Mouse (Mus musculus) adrenal gland, postnatal 25 days (tissue): Measurements from ENCODE around the gene Eya4. TPM values are rescaled to one million over a fixed set of nuclear protein-coding genes. Genes with fewer than 3 reads are reported as not detected.

Experiments
- DNase-seq: peaks from one replicate; pipeline ENCODE4 v3.0.0; 2021; ENCODE audit warnings: mixed read lengths
- total RNA-seq: library from RNA; stranded (reverse); gene quantifications from 2 replicates; pipeline ENCODE4 v1.2.3, GENCODE M21; 2021

Gene Eya4
- total RNA-seq, 1 experiment from 2014 or later = 1.8 TPM

DNA sequence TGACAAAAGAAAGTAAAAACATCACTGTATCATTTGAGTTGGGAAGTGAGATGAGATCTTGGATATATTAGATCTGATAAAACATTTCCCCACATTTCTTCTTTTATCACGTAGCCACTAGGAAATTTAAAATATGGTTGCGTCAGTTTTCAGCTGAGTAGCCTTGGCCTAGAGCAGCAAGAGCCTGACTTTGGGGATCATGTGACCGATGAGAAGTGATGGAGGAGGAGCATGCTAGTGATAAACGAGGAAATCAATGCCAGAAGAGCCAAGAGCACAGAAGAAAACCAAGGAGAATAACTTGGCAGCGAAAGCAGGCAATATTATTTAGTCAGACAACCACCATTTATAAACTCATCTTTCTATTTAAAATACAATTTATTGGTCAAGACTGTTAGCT lies 119.7 kb downstream of the Eya4 start:
- DNase-seq = no peak

DNA sequence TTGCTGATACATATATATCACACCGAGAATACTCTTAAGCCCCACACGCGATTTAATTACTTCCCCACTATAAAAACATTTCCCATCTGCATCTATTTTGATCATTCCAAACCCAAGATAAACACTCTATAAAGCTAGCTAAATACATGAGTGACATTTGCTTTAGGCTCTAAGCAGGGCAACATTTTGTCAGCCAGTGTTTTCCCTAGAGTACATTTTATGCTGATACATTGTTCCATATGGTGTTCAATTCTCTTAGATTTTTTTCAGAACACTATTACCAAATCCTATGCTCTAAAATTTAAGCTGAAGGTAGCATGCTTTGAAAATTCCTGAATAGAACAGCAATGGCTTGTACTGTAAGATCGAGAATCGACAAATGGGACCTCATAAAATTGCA lies 127.2 kb downstream of the Eya4 start:
- no peak for DNase-seq

DNA sequence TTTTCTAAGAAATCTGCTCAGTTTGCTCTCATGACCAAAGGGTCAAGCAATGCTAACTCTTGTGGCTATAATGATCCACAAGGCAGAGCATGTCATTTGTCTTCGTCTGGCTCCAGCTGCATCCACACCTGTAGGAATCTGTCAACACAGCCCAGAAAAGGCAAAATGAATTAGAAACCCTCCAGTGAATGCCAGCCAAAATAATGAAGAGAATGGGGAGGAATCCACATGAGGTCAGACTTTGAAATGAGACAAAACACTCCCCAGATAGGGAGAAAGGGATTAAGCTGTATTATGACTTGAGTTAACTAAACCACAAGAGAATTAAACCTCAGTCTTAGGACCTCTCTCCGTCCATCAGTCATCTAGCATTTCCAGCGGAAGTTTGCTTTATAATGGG lies 130.2 kb downstream of the Eya4 start:
- no peak for DNase-seq

DNA sequence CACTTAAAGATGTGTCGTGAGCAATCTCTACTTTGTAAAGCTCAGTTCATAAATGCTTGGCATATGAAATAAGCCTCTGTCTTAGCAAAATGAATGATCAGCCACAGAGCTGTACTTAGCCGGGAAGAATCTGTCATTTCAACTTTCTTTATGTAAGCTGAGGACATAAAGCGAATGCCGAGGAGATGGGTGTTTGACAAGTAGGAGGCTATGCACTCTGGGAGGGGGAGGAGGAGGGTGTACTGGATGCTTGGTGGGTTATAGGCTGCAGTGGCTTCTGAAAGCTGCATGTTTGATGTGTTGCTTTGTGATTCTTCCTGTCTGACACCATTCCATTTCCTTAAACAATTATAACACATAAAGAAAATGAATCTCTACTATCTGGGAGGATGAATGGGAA lies 133.8 kb downstream of the Eya4 start:
- no peak for DNase-seq

DNA sequence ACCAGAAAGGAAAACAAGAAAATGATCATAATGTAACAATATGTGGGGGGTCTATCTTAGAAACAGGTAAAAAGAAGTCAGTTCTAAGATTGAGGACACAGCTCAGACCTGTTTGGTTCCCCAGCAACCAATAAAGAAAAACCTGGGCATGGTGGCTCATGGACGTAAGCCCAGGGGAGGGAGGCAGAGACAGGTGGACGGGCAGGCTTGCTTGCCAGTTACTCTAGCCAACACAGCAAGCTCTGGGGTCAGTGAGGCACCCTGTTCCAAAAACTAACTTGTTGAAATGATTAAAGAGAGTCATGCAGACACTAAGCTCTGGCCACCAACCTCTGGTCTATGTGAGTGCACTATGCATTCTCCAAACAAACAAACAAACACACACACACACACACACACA lies 139.2 kb downstream of the Eya4 start:
- no peak for DNase-seq

DNA sequence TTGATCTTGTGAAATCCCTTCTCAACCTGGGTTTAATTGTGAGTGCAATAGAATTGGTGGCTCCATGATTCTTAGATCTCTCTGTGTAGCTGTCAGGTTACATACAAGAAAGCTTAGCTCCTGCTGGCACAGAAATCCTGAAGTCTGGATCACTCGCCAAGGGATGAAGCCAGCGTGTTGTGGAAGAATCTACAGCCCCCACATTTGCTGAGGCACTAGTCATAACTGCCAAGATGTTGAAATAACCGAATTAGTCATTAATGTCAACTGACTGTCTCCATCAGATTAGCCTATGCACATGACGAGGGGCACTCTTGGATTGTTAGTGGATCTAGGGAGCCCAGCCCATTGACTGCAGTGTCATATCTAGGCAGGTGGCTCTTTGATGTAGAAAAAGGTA lies 146.7 kb downstream of the Eya4 start:
- peak; percentile 3 for DNase-seq

DNA sequence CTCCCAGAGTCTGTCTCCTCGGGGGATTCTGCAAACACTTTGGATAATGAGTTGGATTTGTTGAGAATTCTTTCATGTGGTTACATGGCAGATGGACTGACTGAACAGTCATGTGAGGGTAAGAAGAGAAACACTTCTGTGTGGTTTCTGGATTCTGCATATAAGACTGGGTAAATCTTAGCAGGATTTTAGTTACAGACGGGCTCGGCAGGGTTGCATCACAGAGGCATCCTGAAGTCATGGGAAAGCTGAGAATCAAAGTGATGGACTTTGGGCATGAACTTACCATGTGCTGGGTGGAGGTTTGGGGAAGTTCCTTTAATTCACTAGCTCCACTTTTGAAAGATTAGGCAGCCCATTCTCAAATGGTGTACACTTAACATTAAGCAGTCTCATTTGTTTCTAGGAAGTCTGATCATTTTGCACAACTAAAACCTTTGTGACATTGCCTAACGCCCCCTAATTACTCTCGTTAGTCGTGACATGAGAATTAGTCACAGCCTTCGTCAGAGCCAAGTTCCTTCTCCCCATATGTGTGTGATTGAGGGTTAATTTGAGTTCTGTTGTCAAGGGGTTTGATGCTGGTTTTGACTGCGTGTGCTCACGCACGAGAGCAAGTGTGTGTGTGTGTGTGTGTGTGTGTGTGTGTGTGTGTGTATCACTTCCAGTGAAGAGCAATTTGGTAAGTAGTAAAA lies 147.3 kb downstream of the Eya4 start:
- no peak for DNase-seq

DNA sequence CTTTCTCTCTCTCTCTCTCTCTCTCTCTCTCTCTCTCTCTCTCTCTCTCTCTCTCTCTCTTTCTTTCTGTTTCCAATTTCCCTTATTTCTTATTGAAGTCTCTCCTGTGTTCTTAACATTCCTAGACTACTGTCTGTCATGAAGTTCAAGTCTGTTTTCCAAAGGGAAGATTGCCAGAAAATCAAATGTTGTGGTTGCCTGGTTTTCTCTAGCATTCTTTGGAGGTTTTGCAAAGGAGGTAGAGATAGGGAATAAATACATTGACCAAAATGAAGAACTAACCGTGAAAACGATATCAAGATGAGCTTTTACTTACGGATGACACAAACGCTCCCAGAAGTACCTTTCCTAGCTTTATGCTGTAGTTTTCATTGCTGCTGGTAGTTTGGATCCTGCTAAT lies 148.0 kb downstream of the Eya4 start:
- DNase-seq = no peak

DNA sequence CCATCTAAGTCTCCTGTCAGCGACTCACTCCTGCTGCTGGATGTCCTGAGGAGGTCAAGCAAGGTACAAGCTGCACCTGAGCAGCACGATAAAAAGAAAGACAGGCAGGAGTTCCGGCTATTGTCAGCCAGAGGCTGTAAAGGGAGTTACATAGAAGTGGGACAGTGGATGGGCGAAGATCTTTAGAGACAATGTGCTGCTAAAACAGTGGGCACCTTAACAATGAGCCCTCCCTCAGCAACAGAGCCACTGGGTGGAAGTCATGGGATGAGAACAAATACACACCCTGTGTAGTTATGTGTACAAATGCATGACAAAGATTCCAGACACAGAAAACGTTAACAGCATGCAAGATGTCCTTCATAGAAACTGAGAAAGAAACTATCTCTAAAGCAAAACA lies 152.3 kb downstream of the Eya4 start:
- DNase-seq = no peak

DNA sequence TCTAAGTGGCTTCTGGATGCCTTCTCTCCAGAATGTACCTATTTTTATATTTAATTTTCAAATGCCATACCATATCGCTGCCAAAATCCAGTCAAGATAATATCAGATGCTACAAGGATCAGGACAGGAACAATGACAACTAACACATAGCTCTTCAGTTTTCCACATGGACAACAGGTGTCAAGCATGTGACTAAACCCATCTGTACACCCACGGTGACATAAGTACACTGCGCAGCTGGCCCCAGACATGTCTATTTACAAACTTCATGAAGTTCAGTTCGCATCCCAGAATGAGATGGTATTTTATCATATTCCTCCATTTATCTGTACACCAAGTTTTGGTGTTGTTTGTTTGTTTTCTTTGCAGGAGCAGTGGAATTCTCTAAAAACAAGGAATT lies 154.2 kb downstream of the Eya4 start:
- no peak for DNase-seq

DNA sequence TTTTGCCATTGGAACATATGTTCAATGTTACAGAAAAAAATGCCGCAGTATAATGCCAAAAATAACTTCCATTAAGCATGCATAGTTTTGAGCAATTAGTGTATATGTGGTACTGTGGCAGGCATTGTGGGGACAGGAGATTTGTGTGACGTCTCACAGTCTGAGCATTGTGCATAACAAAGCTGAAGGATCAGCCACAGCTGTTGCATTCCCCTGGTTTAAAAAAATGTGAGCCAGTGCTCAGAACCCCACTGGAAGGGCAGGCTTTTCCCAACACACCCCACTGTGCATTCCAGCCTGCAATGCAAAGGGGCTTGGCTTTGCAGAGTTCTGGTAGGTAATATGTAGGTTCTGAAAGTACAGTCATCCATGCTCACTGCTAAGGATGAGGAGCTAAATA lies 155.2 kb downstream of the Eya4 start:
- DNase-seq = no peak

DNA sequence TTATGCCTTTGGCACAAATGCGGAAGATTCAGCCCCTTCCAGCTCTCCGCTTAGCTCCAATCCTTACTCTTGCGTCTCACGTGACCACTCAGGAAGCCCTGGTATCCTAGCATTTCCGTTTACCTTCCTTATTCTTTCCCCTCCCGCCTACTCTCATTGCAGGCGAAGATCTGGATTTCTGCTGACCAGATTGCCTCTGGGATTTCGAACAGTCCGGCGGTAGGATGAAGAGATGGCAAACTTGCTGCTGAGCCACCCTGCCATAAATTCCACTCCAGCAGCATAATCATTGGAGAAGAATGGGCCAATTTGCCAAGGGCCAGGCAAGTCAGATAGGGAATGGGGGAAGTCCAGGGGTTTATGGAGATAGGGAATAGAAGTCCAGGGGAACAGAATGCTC lies 160.8 kb downstream of the Eya4 start:
- no peak for DNase-seq

DNA sequence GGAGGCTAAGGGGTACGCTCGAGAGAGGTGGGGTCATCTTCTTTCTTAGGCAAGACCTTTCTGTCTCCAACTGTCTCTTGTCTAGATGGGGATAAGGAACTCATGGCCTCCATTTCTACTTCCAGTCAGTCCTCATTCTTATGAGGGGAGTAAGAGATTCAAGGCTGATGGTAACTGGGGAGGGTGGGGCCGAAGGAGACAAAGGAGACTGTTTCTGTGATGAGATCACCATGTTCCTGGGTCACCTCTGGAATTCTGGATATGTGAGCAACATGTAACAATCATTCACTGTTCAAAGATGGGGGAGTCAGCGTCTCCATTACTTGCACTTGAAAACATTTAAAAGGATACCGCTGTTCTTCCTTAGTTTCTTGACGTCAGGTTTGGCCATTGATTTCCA lies 165.2 kb downstream of the Eya4 start:
- no peak for DNase-seq

DNA sequence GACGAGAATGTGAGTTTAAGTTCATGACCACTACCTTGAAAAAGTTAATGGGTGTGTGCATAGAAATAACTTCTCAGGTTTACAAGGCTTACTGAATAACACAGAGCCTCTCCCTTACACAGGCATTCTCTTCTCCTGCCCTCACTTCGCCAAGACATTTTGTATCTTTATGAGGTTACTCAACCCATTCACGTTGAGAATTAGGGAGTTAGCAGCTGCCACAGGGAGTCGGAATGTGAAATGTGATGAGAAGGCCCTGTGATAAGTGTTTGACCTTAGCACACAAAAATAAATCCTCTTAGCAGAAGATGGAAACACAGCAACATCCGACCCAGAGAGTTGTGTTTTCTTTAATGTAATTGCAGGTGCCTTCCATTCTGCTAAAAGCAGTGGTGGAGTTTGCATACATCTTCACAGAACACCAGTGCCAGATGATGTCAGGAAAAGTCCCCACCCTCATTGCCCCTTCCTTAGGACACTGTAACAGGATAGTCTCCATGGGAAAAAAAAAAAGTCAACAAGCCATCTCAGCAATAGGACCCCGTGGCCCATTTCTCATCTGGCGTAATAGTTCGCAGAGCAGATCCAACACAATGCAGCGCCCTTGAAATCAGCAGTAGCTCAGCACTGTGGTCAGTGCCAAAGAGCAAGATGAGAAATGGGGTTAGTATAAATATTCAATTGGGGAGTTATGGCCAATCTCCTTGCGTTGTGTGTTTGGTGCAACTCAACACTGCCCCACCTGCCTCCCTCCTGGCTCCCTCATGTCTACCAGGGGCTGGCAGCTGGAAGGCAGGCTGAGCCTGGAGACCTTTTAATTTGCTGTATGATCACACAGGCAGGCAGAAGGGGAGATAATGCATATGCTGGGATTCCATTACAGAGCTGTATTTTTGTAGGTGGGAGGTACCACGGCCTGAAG lies 168.8 kb downstream of the Eya4 start:
- DNase-seq = no peak

DNA sequence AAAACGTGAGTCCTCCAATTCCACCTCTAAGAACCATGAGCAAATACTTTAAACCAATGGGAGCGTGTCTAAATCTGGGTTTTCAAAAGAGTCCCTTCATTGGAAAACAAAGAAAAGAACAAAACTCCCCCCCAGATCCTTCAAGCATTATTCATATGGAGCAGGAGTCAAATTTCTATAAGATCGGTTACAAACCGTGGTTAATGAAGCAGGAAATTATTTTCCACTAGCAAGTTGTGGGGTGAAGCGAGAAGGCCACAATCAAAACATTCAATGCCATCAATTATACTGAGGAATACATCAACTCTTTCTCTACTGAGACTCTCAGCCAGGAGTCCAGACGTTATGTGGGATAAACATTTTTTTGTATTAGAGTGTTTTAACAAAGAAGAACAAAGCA lies 171.3 kb downstream of the Eya4 start:
- no peak for DNase-seq

DNA sequence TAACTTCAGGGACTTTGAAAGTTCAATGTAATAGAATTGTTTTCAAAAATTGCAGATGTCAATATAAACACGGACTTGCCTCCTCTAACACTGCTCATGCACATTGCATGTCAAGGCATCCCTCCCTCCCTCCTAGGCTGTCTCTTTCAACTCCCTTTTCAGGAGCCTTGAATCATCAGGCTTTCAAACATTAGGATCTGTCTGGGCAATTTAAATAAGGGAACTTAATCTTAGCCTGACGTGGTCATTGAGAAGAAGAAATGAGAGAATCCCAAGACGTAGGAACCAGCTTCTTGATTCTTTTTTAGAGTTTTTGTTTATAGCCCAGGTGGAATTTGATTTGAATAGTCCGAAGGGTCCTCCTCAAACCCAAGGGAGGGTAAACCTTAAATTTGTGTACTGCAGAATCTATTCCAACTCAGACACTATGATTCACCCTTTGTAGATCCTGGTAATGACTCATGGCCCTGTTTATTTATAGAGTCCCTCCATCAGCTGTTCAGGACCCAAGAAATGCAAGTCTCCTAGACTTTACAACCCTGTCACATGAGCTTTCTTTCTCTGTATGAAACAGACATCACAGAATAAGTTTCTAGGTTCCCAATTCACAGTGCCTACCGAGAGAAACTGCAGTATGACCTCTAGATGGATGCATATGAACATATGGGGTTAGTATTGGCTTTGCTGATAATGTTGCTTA lies 173.1 kb downstream of the Eya4 start:
- DNase-seq = no peak

DNA sequence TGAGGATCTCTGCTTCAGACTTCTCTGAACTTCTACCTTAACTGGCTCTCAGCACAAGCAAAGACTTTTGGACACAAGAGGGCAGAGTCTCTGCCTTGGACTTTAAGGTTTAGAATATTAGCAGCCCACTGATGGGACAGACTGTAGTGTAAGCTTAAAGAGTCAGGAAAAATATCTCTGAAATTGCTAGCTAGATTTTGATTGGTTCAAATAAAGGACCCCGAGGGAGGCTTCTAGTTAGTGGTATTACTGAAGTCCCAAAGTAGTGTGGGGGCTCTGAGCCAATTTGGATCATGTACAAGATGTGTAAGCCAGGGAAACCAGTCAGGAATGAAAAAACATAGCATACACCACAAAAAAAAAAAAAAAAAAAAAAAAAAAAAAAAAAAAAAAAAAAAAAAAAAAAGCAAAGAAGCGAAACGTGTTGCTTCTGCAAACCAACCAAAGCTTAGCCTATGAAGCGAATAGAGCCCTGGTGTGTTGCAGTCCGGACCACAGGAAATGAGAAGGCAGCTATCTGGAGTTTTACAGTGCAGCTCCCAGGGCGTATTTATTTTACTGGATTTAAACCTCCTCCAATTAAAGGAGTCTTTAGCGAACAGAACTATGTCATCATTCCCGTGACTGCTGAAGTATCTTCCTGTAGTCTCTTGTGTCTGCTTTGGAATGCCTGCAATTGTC lies 173.8 kb downstream of the Eya4 start:
- DNase-seq = no peak

DNA sequence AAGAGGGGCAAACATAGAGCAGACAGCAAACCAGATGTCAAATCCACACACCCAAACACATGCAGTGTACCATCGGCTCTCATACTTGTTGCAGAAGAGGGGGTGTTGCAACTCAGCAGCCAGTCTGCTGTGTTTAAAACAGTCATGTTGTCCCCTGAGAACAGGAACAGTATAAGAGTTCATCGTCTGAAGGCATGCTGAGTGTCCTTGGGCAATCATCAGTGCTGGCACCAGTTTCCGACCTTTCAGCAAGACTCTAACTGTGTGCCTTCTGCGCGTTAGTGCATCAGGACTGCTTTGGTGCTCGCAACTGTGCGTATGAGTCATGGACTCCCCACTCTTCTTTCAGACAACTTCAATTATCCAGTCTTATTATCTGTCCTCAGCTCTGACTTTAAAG lies 179.0 kb downstream of the Eya4 start:
- DNase-seq = peak; percentile 16

DNA sequence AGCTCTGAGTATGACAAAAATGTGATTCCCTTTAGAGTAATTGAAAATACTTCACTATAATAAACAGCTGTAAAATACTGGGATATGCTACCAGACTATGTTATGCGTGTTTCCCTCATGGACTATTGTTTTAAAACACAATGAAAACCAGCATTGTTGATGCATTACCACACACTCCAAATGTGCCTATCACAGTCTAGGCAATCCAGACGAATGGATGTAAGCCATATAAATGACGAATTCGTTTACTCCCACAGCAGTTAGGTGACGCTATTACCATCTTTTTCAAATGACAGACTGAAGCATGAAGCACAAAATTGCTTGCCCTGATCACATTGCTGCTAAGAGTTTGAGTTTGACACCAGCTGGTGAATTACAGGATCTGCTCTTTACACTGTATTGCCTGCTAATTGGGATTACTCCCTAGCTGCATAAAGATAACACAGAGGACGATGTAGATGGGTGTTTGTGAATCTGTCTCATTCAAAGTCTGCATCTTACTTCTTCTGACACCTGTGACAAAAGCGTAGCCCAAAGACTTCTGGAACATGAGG lies 185.4 kb downstream of the Eya4 start:
- DNase-seq = no peak

DNA sequence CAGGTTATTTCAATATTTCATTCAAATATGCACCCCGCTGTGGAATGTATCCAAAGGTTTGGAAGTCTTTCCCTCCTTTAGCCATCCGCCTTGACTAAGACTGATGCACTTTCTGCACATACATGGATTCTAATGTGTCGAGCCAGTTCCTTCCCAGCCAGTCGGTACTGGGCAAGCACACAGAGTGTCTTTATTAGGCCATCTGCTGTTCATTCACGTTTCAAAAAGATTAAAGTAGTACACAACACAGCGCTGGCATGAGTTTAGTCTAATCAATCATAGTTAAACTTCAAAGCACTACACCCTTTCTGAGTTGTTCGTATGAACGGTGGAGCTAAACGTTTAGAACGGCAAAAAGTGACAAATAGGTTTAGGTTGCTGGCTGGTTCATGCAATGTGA lies 190.7 kb downstream of the Eya4 start:
- DNase-seq = no peak

DNA sequence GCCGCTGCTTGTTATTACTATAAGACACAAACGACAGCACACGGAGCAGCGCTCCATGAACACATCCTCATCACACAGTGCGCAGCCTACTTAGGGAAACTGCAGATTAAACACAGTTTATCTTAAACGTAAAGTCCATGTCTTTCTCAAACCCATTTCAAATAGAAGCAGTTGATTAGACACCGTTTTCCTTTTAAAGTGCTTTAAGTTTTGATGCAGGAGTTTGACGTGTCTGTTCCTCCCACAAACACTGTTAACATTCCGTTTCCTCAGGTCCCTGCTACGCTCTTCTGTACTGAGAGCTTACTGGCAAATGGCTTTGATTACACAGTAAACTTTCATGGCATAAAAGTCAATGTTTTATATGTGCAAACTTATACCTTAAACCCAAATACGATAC lies 191.4 kb downstream of the Eya4 start:
- no peak for DNase-seq

DNA sequence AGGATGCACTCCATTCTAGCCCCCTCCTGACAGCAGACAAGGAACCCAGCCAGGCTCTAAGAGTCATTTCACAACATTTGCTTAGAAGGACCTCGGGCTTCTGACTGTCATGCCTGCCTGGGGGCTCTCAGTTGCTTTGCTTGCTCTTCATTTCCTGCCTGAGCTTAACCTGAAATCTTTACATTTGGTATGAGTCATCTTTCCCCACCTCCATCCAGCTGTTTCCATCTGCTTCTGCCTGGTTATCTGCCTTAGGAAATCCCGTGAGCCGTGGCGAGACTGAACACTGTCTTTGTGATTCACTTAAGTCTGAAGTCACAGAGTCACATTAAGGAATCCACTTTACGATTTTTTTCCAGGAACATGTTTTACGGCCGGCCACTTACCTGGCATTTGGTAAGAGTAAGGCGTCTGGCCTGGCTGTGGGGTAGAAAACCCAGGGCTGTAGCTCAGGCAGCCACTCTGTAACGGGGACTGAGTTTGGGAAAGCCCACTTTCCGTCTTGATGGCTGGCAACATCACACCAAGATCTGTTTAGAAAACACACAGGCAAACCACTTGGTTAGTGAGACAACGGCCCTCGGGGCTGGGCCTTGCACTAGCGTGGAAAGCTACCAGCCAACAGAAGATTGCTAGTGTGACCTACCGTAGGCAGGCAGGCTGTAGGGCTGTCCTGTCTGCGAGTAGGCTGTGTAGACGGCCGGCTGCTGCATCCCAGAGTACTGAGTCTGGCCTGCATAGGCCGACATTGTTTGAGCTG lies 193.5 kb downstream of the Eya4 start:
- no peak for DNase-seq
